Mouse (Mus musculus): ENCODE results near the gene Eif2d.
"Not testable (repeated sequence)": the region's sequence is repeated elsewhere in the genome, so short reads cannot be mapped to it uniquely, and the experiment has no call there.

The Eif2d gene

GRCm38 (mm10) chr1:131139102-131140095, 13.6 kb upstream of the Eif2d start:
- DNase-seq (ENCODE audit: low read depth, low spot score): peak; percentile 98

- no peak for DNase-seq (ENCODE audit: low read depth, low spot score)
Observed at GRCm38 (mm10) chr1:131141449-131141848, 11.5 kb upstream of the Eif2d start.

GRCm38 (mm10) chr1:131142472-131142871, 10.5 kb upstream of the Eif2d start:
- no peak for DNase-seq (ENCODE audit: low read depth, low spot score)

- not testable (repeated sequence) for DNase-seq (ENCODE audit: low read depth, low spot score)
Observed at GRCm38 (mm10) chr1:131145222-131145621, 7.8 kb upstream of the Eif2d start.

GRCm38 (mm10) chr1:131146181-131146614, 6.8 kb upstream of the Eif2d start:
- DNase-seq (ENCODE audit: low read depth, low spot score): peak; percentile 89

- peak; percentile 50 for DNase-seq (ENCODE audit: low read depth, low spot score)
Observed at GRCm38 (mm10) chr1:131149496-131149895, 3.5 kb upstream of the Eif2d start.

- DNase-seq (ENCODE audit: low read depth, low spot score): peak; percentile 58
Observed at GRCm38 (mm10) chr1:131155456-131155855, 2.5 kb downstream of the Eif2d start.

GRCm38 (mm10) chr1:131159573-131160327, 6.8 kb downstream of the Eif2d start:
- not testable (repeated sequence) for DNase-seq (ENCODE audit: low read depth, low spot score)

GRCm38 (mm10) chr1:131161091-131161490, 8.1 kb downstream of the Eif2d start:
- DNase-seq (ENCODE audit: low read depth, low spot score): peak; percentile 95

GRCm38 (mm10) chr1:131164427-131164826, 11.4 kb downstream of the Eif2d start:
- DNase-seq (ENCODE audit: low read depth, low spot score): no peak

GRCm38 (mm10) chr1:131167612-131168011, 14.6 kb downstream of the Eif2d start:
- DNase-seq (ENCODE audit: low read depth, low spot score): no peak

GRCm38 (mm10) chr1:131173001-131173400, 20.0 kb downstream of the Eif2d start:
- no peak for DNase-seq (ENCODE audit: low read depth, low spot score)

- no peak for DNase-seq (ENCODE audit: low read depth, low spot score)
Observed at GRCm38 (mm10) chr1:131173809-131174208, 20.8 kb downstream of the Eif2d start.

GRCm38 (mm10) chr1:131174299-131174861, 21.4 kb downstream of the Eif2d start:
- DNase-seq (ENCODE audit: low read depth, low spot score): no peak

GRCm38 (mm10) chr1:131175189-131175588, 22.2 kb downstream of the Eif2d start:
- DNase-seq (ENCODE audit: low read depth, low spot score): no peak

GRCm38 (mm10) chr1:131175819-131176218, 22.8 kb downstream of the Eif2d start:
- DNase-seq (ENCODE audit: low read depth, low spot score): no peak

GRCm38 (mm10) chr1:131177249-131177648, 24.3 kb downstream of the Eif2d start:
- no peak for DNase-seq (ENCODE audit: low read depth, low spot score)

- no peak for DNase-seq (ENCODE audit: low read depth, low spot score)
Observed at GRCm38 (mm10) chr1:131178083-131178482, 25.1 kb downstream of the Eif2d start.

- DNase-seq (ENCODE audit: low read depth, low spot score): peak; percentile 21
Observed at GRCm38 (mm10) chr1:131180386-131180785, 27.4 kb downstream of the Eif2d start.

- DNase-seq (ENCODE audit: low read depth, low spot score): peak; percentile 84
Observed at GRCm38 (mm10) chr1:131181642-131182527, 28.9 kb downstream of the Eif2d start.

- no peak for DNase-seq (ENCODE audit: low read depth, low spot score)
Observed at GRCm38 (mm10) chr1:131183201-131183600, 30.2 kb downstream of the Eif2d start.

Data from R1 (cell line).